Mouse (Mus musculus): ENCODE results near the gene Exosc3. TPM values are rescaled to one million over a fixed set of nuclear protein-coding genes. Genes with fewer than 3 reads are reported as not detected.

The Exosc3 gene
- polyA plus RNA-seq, 1 experiment from 2014 or later, result 49.7 TPM

GRCm38 (mm10) chr4:45267883-45268282 is 74.6 kb downstream of the Exosc3 start:
- Histone ChIP-seq H3K27ac (ENCODE audit: low read depth, low read length) (no peak overlapping the region), H3K4me2 (no peak overlapping the region), H3K4me3 (ENCODE audit: low read depth, low read length) (no peak overlapping the region), H3K4me1 (ENCODE audit: control insufficient read depth, insufficient read depth, low read length) (peaks cover 7% of the 10 kb centered on the region; the same call in 1 of the 2 replicates), H3K27me3 (ENCODE audit: control insufficient read depth, insufficient read depth, low read length) (no peaks in the 10 kb centered on the region), H3K9ac (ENCODE audit: low read depth, low read length) (no peak overlapping the region), H3K36me3 (ENCODE audit: control insufficient read depth, insufficient read depth, low read length) (no peaks in the 10 kb centered on the region), H3K9me3 (replicated peaks; ENCODE audit: control insufficient read depth, low read length) (no peaks in the 10 kb centered on the region)
- WGBS (ENCODE audit: insufficient replicate concordance), result 35% methylated on average over 3 of the region's 3 CpGs
- ATAC-seq (replicated peaks; ENCODE audit: insufficient number of reproducible peaks, low FRiP score, low TSS enrichment), result no peak

Other genes with a start within 250 kb of the Exosc3 start
- gene Tomm5, start 234.6 kb downstream of the Exosc3 start, polyA plus RNA-seq (2014; fragmentation: Nextera tagmentation; extraction: Ambion mirVana), result 222 TPM in 2 replicates
- 3.3 and 3.6 TPM in 2 replicates for gene Frmpd1, start 157.9 kb downstream of the Exosc3 start, polyA plus RNA-seq (2014; fragmentation: Nextera tagmentation; extraction: Ambion mirVana)
- gene Trmt10b, start 45.6 kb downstream of the Exosc3 start, polyA plus RNA-seq (2014; fragmentation: Nextera tagmentation; extraction: Ambion mirVana), result 13.3 and 14.0 TPM in 2 replicates
- 10.6 and 12.4 TPM in 2 replicates for gene Dcaf10, start 631 bp downstream of the Exosc3 start, polyA plus RNA-seq (2014; fragmentation: Nextera tagmentation; extraction: Ambion mirVana)
- gene Slc25a51, start 66.0 kb upstream of the Exosc3 start, polyA plus RNA-seq (2014; fragmentation: Nextera tagmentation; extraction: Ambion mirVana), result 60.7 and 73.4 TPM in 2 replicates
- gene Shb, start 189.7 kb upstream of the Exosc3 start, polyA plus RNA-seq (2014; fragmentation: Nextera tagmentation; extraction: Ambion mirVana), result 9.2 and 11.1 TPM in 2 replicates

All from heart, embryonic 11.5 days (tissue).